Mouse (Mus musculus) heart, embryonic 11.5 days (tissue): ENCODE measurements around the gene Gck. TPM values are rescaled to one million over a fixed set of nuclear protein-coding genes. Genes with fewer than 3 reads are reported as not detected.

Experiments used
- ATAC-seq: fragments of 200-750 bp; cut with Nextera tagmentation; replicated peaks from 2 replicates; pipeline ENCODE4 v1.8.0; 2017; ENCODE audit warnings: moderate library complexity; ENCODE audit not compliant: insufficient number of reproducible peaks, low FRiP score, low TSS enrichment
- H3K27ac ChIP-seq: fragments of 300-500 bp; sonication (generic); 2 replicates; pipeline ENCODE4 v1.5.1; 2014; ENCODE audit warnings: mild to moderate bottlenecking, low read depth, low read length
- H3K27me3 ChIP-seq: fragments of 300-500 bp; sonication (generic); 2 replicates; pipeline ENCODE4 v1.6.1; 2014; ENCODE audit warnings: mild to moderate bottlenecking, low read length, mixed read lengths; ENCODE audit not compliant: control insufficient read depth, insufficient read depth
- H3K36me3 ChIP-seq: fragments of 300-500 bp; sonication (generic); 2 replicates; pipeline ENCODE4 v1.6.1; 2014; ENCODE audit warnings: mild to moderate bottlenecking, low read length, moderate library complexity, mixed read lengths; ENCODE audit not compliant: control insufficient read depth, insufficient read depth
- H3K4me1 ChIP-seq: fragments of 300-500 bp; sonication (generic); 2 replicates; pipeline ENCODE4 v1.6.1; 2014; ENCODE audit warnings: low read length; ENCODE audit not compliant: control insufficient read depth, insufficient read depth
- H3K4me2 ChIP-seq: fragments of 300-500 bp; sonication (generic); 2 replicates; pipeline ENCODE4 v1.6.1; 2014; ENCODE audit warnings: mild to moderate bottlenecking, moderate library complexity
- H3K4me3 ChIP-seq: fragments of 300-500 bp; sonication (generic); 2 replicates; pipeline ENCODE4 v1.5.1; 2014; ENCODE audit warnings: low read depth, low read length
- H3K9ac ChIP-seq: fragments of 300-500 bp; sonication (generic); 2 replicates; pipeline ENCODE4 v1.6.1; 2014; ENCODE audit warnings: mild to moderate bottlenecking, low read depth, low read length, moderate library complexity
- H3K9me3 ChIP-seq: fragments of 300-500 bp; sonication (generic); replicated peaks from 2 replicates; pipeline ENCODE4 v1.6.1; 2016; ENCODE audit warnings: low read length; ENCODE audit not compliant: control insufficient read depth
- WGBS: fragments of 180-500 bp; shearing (Covaris S2); extraction: QIAGEN DNeasy Blood & Tissue Kit; methylation state at CpG from one replicate; pipeline ENCODE4 v1.1.7; 2014; ENCODE audit not compliant: insufficient replicate concordance; 5-methylcytosine and 5-hydroxymethylcytosine counted together
- polyA plus RNA-seq: library from polyadenylated mRNA; unstranded; fragments of >200 nt; fragmentation: Nextera tagmentation; extraction: Ambion mirVana; gene quantifications from 2 replicates; pipeline ENCODE4 v1.2.1, GENCODE M21; 2014

Gck gene
- polyA plus RNA-seq, 1 experiment from 2014 or later, result 2.6 TPM

DNA sequence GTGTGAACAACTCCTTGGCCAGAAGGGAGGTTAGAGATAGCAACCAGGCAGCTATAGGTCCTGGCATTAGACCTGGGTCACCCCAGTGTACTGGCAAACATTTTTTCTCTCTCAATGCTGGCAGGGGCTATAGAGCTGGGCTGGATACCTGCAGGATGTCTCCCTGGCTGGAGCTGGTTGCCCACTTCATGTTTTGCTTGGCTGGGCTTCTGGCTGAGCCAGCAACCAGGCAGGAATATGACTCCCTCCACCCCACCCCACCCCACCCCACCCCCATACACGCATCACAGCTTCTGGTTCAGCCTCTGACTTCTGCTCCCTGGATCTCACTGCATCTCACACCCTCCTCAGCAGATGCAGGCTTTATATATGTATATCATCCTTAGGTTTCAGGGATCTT, 97.6 kb downstream of the Gck start:
- Histone ChIP-seq H3K4me1 (peaks cover 25% of the 10 kb centered on the region), H3K4me2 (no peak overlapping the region), H3K27me3 (no peaks in the 10 kb centered on the region), H3K36me3 (no peaks in the 10 kb centered on the region), H3K4me3 (no peak overlapping the region), H3K9me3 (no peaks in the 10 kb centered on the region), H3K27ac (no peak overlapping the region), H3K9ac (no peak overlapping the region)
- no peak for ATAC-seq
- WGBS, result 17% methylated on average over 1 of the region's 1 CpGs

- ATAC-seq, result no peak
- 57% methylated on average over 4 of the region's 4 CpGs for WGBS
- Histone ChIP-seq H3K9me3 (no peaks in the 10 kb centered on the region), H3K4me3 (no peak overlapping the region), H3K36me3 (no peaks in the 10 kb centered on the region), H3K27ac (peak overlapping the region; percentile 35; the same call in 1 of the 2 replicates), H3K4me1 (peaks cover 22% of the 10 kb centered on the region), H3K27me3 (no peaks in the 10 kb centered on the region), H3K4me2 (no peak overlapping the region), H3K9ac (no peak overlapping the region)
Measured at GRCm38 (mm10) chr11:5851021-5851736, 98.7 kb downstream of the Gck start.

Other genes starting within 250 kb of the Gck start
- 174 and 184 TPM in 2 replicates for gene Mrps24, start 234.4 kb downstream of the Gck start, polyA plus RNA-seq
- 14.2 and 18.7 TPM in 2 replicates for gene Urgcp, start 187.7 kb downstream of the Gck start, polyA plus RNA-seq
- gene Dbnl, start 161.6 kb downstream of the Gck start, polyA plus RNA-seq, result 88.3 and 90.3 TPM in 2 replicates
- gene Pgam2, start 146.3 kb downstream of the Gck start, polyA plus RNA-seq, result 761 and 811 TPM in 2 replicates
- 5.1 and 5.7 TPM in 2 replicates for gene Polm, start 112.1 kb downstream of the Gck start, polyA plus RNA-seq
- gene Aebp1, start 88.1 kb downstream of the Gck start, polyA plus RNA-seq, result 21.4 and 27.7 TPM in 2 replicates
- 86.8 and 95.2 TPM in 2 replicates for gene Pold2, start 71.8 kb downstream of the Gck start, polyA plus RNA-seq
- 7,501 and 8,192 TPM in 2 replicates for gene Myl7, start 51.3 kb downstream of the Gck start, polyA plus RNA-seq
- 19.3 and 25.4 TPM in 2 replicates for gene Ykt6, start 5.6 kb upstream of the Gck start, polyA plus RNA-seq
- gene Camk2b, start 116.3 kb upstream of the Gck start, polyA plus RNA-seq, result 2.4 and 2.7 TPM in 2 replicates
- 0.28 and 0.84 TPM in 2 replicates for gene A730071L15Rik, start 249.9 kb upstream of the Gck start, polyA plus RNA-seq